Mouse (Mus musculus) kidney, adult 2 months (tissue): Measurements from ENCODE around the gene Srbd1.

Experiments
- CTCF ChIP-seq: fragments of 200-500 bp; conservative IDR thresholded peaks from 2 replicates; pipeline ENCODE4 v1.5.1; 2011; ENCODE audit warnings: low read depth, mild to moderate bottlenecking, control low read depth, low read length, moderate library complexity, mixed read lengths; ENCODE audit not compliant: insufficient read depth, insufficient read length
- POLR2A ChIP-seq: fragments of 200-500 bp; IDR thresholded peaks from one replicate; pipeline ENCODE4 v1.6.1; 2011; ENCODE audit warnings: low read depth, low read length, control low read depth

GRCm38 (mm10) chr17:86187777-86188176, 42.8 kb upstream of the Srbd1 start:
- TF ChIP-seq POLR2A (no peak), CTCF (no peak)
